Mouse (Mus musculus) bone marrow, adult 2 months (tissue): ENCODE data around the gene Calr3. TPM values are rescaled to one million over a fixed set of nuclear protein-coding genes. Genes with fewer than 3 reads are reported as not detected.
A peak's percentile ranks its signal among the peaks of the same experiment; 100 is the strongest.

ENCODE experiments used
- H3K27ac ChIP-seq: fragments of 200-500 bp; 2 replicates; pipeline ENCODE4 v1.5.1; 2012; ENCODE audit warnings: low read depth, mild to moderate bottlenecking, control low read depth, inconsistent platforms, low read length; ENCODE audit not compliant: control insufficient read depth, poor library complexity, insufficient read depth
- H3K4me1 ChIP-seq: fragments of 200-500 bp; 2 replicates; pipeline ENCODE4 v1.6.1; 2011; ENCODE audit warnings: low read length; ENCODE audit not compliant: control insufficient read depth, insufficient read depth
- H3K4me3 ChIP-seq: fragments of 200-500 bp; replicated peaks from 2 replicates; pipeline ENCODE3; 2011; ENCODE audit warnings: mild to moderate bottlenecking, low read depth, low read length, control low read depth; ENCODE audit not compliant: control insufficient read depth
- CTCF ChIP-seq: fragments of 200-500 bp; IDR thresholded peaks from 2 replicates; pipeline ENCODE4 v1.5.1; 2011; ENCODE audit warnings: low read length, control low read depth; ENCODE audit not compliant: control insufficient read depth, insufficient read depth
- POLR2A ChIP-seq: fragments of 200-500 bp; IDR thresholded peaks from 2 replicates; pipeline ENCODE4 v1.6.1; 2011; ENCODE audit warnings: low read depth, mild to moderate bottlenecking, control low read depth, low read length, borderline replicate concordance; ENCODE audit not compliant: control insufficient read depth
- WGBS: fragments of 180-500 bp; shearing (Covaris S2); methylation state at CpG from one replicate; pipeline ENCODE4 v1.1.7; 2018; 5-methylcytosine and 5-hydroxymethylcytosine counted together
- polyA plus RNA-seq: library from polyadenylated mRNA; stranded (reverse); fragments of >200 nt; gene quantifications from 2 replicates; pipeline ENCODE4 v1.2.4, GENCODE M21; 2011; ENCODE audit warnings: low replicate concordance; ENCODE audit not compliant: missing spikeins, insufficient read depth, insufficient read length

Calr3 gene
- polyA plus RNA-seq, result not detected in 2 replicates

- Histone ChIP-seq H3K4me3 (peak within 1 kb of the TSS; percentile 69), H3K4me1 (peaks cover 3% of the 10 kb centered on the region), H3K27ac (peak within 1 kb of the TSS; percentile 77)
- peak; percentile 42; the same call in 1 of the 2 replicates for TF ChIP-seq POLR2A
- no peak for TF ChIP-seq CTCF
- 8% methylated on average over 34 of the region's 34 CpGs for WGBS
These were observed at the start of gene Calr3, which contains the start of gene 1700030K09Rik for GRCm38 (mm10) chr8:72443338-72443993. Gene Calr3 (minus strand): TSS chr8:72443870. Gene 1700030K09Rik (plus strand): TSS chr8:72443880.

GRCm38 (mm10) chr8:72493381-72493780 is 49.7 kb upstream of the Calr3 start:
- TF ChIP-seq POLR2A (no peak), CTCF (no peak)
- Histone ChIP-seq H3K4me1 (peaks cover 11% of the 10 kb centered on the region; the same call in 1 of the 2 replicates), H3K27ac (no peak overlapping the region), H3K4me3 (peak overlapping the region; percentile 82)
- WGBS, result 9% methylated on average over 8 of the region's 8 CpGs

GRCm38 (mm10) chr8:72492622-72493081 is 49.0 kb upstream of the Calr3 start:
- H3K27ac ChIP-seq, result peak overlapping the region; percentile 96
- H3K4me3 ChIP-seq, result peak overlapping the region; percentile 88
- H3K4me1 ChIP-seq, result peaks cover 13% of the 10 kb centered on the region; the same call in 1 of the 2 replicates
- TF ChIP-seq CTCF, result no peak
- no peak; the same call in 1 of the 2 replicates for TF ChIP-seq POLR2A
- WGBS, result under 1% methylated on average over 55 of the region's 56 CpGs

GRCm38 (mm10) chr8:72491680-72492621 is 48.3 kb upstream of the Calr3 start, which contains the start of gene Slc35e1:
Gene Slc35e1 (minus strand): TSS chr8:72492614.
- H3K4me1 ChIP-seq, result peaks cover 13% of the 10 kb centered on the region; the same call in 1 of the 2 replicates
- TF ChIP-seq POLR2A (peak; percentile 37; the same call in 1 of the 2 replicates), CTCF (no peak)

GRCm38 (mm10) chr8:72491017-72491416 is 47.3 kb upstream of the Calr3 start:
- Histone ChIP-seq H3K4me3 (peak overlapping the region; percentile 23), H3K27ac (no peak overlapping the region), H3K4me1 (peaks cover 13% of the 10 kb centered on the region; the same call in 1 of the 2 replicates)
- TF ChIP-seq CTCF, result no peak
- no peak for TF ChIP-seq POLR2A
- 81% methylated on average over 2 of the region's 2 CpGs for whole genome bisulfite sequencing

More at GRCm38 (mm10) chr8:72491680-72492621, 48.3 kb upstream of the Calr3 start, which contains the start of gene Slc35e1:
- 1% methylated on average over 97 of the region's 98 CpGs for WGBS
- peak within 1 kb of the TSS; percentile 88 for H3K4me3 ChIP-seq
- peak within 1 kb of the TSS; percentile 96 for H3K27ac ChIP-seq

GRCm38 (mm10) chr8:72487014-72487413 is 43.3 kb upstream of the Calr3 start:
- Histone ChIP-seq H3K27ac (peak overlapping the region; percentile 81; the same call in 1 of the 2 replicates), H3K4me3 (peak overlapping the region; percentile 66), H3K4me1 (peaks cover 12% of the 10 kb centered on the region; the same call in 1 of the 2 replicates)
- TF ChIP-seq POLR2A (no peak), CTCF (no peak)

- TF ChIP-seq CTCF, result peak; percentile 36
- TF ChIP-seq POLR2A, result no peak
- peak overlapping the region; percentile 81 for H3K27ac ChIP-seq
- WGBS, result 19% methylated on average over 6 of the region's 6 CpGs
- peaks cover 10% of the 10 kb centered on the region; the same call in 1 of the 2 replicates for H3K4me1 ChIP-seq
- no peak overlapping the region for H3K4me3 ChIP-seq
These were observed 42.0 kb upstream of the Calr3 start for GRCm38 (mm10) chr8:72485456-72486199.
